Mouse (Mus musculus): ENCODE results near the gene Usp2. TPM values are rescaled to one million over a fixed set of nuclear protein-coding genes. Genes with fewer than 3 reads are reported as not detected.

The Usp2 gene
- total RNA-seq, 1 experiment: 3.9 TPM

DNA sequence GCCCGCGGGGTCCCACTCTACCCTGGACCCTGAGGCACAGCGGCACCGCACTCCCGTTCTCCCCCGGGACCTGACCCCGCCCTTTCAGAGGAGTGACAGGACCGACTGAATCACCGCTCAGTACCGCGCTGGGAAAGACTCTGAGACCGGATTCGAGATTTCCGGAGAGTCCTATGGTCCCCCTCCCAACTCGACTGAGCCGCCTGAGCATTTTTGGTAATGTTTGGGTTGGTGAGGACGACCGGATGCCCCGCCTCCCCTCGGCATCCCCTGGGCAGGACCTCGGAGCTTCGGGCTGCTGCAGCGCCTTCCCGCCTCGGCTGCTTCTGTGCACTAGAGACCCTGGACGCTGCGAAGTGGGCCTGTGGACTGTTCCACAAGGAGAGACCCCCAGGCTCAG lies 63.2 kb downstream of the Usp2 start:
- no peaks in the 10 kb centered on the region for H3K9me3 ChIP-seq (ENCODE audit: control insufficient read depth, insufficient read depth, low read depth, low read length)
- DNase-seq (ENCODE audit: low read depth, low spot score): no peak
- in situ Hi-C loops (cut with MboI; ENCODE audit: low sequenced_read_pairs in 2 of 2, unreplicated experiment in 2 of 2): no loop called here
- peaks cover 13 to 40% of the 10 kb centered on the region in 2 experiments; a peak in 3 of 4 replicates for H3K4me1 ChIP-seq (ENCODE audit: control insufficient read depth in 2 of 2, insufficient read depth in 2 of 2, low read length in 2 of 2, poor library complexity in 1 of 2)
- H3K36me3 ChIP-seq (ENCODE audit: control insufficient read depth, insufficient read depth, low read length, poor library complexity, severe bottlenecking): no peaks in the 10 kb centered on the region
- peak overlapping the region; percentile 58 for H3K9ac ChIP-seq (ENCODE audit: insufficient read depth, low read depth, low read length, poor library complexity, severe bottlenecking)
- TF ChIP-seq MAFK (IDR thresholded peaks at IDR 0.05; ENCODE audit: insufficient read depth, low read depth, low read length) (no peak), HCFC1 (IDR thresholded peaks at IDR 0.05; ENCODE audit: borderline replicate concordance, insufficient read depth, low read length) (no peak), ZNF384 (IDR thresholded peaks at IDR 0.05; ENCODE audit: low read depth, low read length) (no peak), CHD2 (IDR thresholded peaks at IDR 0.05; ENCODE audit: low read depth, low read length) (no peak), ZC3H11A (IDR thresholded peaks at IDR 0.05; ENCODE audit: borderline replicate concordance, low read depth, low read length) (no peak)
- peak overlapping the region; percentile 48 to 56 for H3K4me3 ChIP-seq (ENCODE audit: insufficient read depth in 1 of 2, low read depth in 1 of 2, low read length in 2 of 2, poor library complexity in 1 of 2, severe bottlenecking in 1 of 2)
- H3K27ac ChIP-seq (ENCODE audit: insufficient read depth, low read depth, low read length, poor library complexity, severe bottlenecking): peak overlapping the region; percentile 76; the same call in 1 of the 2 replicates

DNA sequence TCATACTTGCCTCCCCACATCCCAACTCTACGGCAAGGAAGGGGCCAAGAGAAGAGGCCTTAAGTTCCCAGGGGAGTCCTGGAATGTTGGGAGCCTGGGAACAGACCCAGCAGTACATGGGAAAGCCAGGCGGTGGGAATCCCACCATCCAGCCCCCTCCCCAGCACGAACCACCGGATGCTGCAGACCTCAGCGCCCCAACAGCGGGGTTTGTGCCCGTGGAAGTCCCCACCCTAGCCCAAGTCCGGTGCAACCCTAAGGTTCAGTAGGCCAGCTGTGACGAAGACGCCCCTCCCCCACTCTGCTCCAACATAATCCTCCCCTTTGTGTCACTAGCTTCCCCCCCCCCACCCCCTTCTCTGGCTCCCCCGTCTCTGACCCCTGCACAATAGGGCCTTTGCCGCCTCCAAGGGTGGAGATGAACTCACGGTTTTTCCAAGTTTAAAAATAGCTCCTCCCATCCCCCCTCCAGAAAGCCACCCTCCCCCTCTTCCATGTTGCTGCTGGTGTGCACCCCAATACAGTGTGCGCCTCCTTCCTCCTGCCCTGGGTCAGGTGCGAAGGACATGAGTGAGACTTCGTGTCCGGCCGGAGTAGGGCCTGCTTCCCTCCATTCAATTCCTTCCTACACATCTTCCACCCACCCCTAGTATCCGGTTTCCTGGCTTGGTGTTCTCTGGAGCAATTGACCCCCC lies 63.9 kb downstream of the Usp2 start:
- no peak for DNase-seq (ENCODE audit: low read depth, low spot score)
- H3K36me3 ChIP-seq (ENCODE audit: control insufficient read depth, insufficient read depth, low read length, poor library complexity, severe bottlenecking): no peaks in the 10 kb centered on the region
- H3K4me3 ChIP-seq (ENCODE audit: insufficient read depth in 1 of 2, low read depth in 1 of 2, low read length in 2 of 2, poor library complexity in 1 of 2, severe bottlenecking in 1 of 2): peak overlapping the region; percentile 48 to 56
- peak overlapping the region; percentile 3; the same call in 1 of the 2 replicates for H3K27ac ChIP-seq (ENCODE audit: insufficient read depth, low read depth, low read length, poor library complexity, severe bottlenecking)
- H3K4me1 ChIP-seq (ENCODE audit: control insufficient read depth in 2 of 2, insufficient read depth in 2 of 2, low read length in 2 of 2, poor library complexity in 1 of 2): peaks cover 13 to 40% of the 10 kb centered on the region in 2 experiments; a peak in 3 of 4 replicates
- no peaks in the 10 kb centered on the region for H3K9me3 ChIP-seq (ENCODE audit: control insufficient read depth, insufficient read depth, low read depth, low read length)
- no peak for TF ChIP-seq ZC3H11A (IDR thresholded peaks at IDR 0.05; ENCODE audit: borderline replicate concordance, low read depth, low read length)
- TF ChIP-seq ZNF384 (IDR thresholded peaks at IDR 0.05; ENCODE audit: low read depth, low read length): no peak
- no peak for TF ChIP-seq MAFK (IDR thresholded peaks at IDR 0.05; ENCODE audit: insufficient read depth, low read depth, low read length)
- TF ChIP-seq CHD2 (IDR thresholded peaks at IDR 0.05; ENCODE audit: low read depth, low read length): no peak
- TF ChIP-seq HCFC1 (IDR thresholded peaks at IDR 0.05; ENCODE audit: borderline replicate concordance, insufficient read depth, low read length): no peak
- in situ Hi-C loops (cut with MboI; ENCODE audit: low sequenced_read_pairs in 2 of 2, unreplicated experiment in 2 of 2): no loop called here
- H3K9ac ChIP-seq (ENCODE audit: insufficient read depth, low read depth, low read length, poor library complexity, severe bottlenecking): peak overlapping the region; percentile 40; the same call in 1 of the 2 replicates

DNA sequence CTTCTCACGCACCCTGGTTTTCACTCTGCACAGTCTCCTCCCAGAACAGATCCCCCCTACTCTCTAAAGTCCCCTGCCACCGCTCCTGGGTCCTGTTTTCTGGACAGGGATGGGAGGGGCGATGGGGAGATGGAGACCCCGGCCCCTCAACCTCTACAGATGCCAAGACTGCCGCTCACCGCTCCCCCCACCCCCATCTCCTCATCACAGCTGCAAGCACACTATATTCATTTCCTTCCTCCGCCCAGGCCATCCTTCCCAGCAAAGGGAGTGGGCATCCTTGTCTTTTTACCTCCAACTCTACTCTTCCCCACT lies 64.4 kb downstream of the Usp2 start:
- TF ChIP-seq HCFC1 (IDR thresholded peaks at IDR 0.05; ENCODE audit: borderline replicate concordance, insufficient read depth, low read length) (no peak), ZC3H11A (IDR thresholded peaks at IDR 0.05; ENCODE audit: borderline replicate concordance, low read depth, low read length) (no peak), ZNF384 (IDR thresholded peaks at IDR 0.05; ENCODE audit: low read depth, low read length) (no peak), MAFK (IDR thresholded peaks at IDR 0.05; ENCODE audit: insufficient read depth, low read depth, low read length) (no peak), CHD2 (IDR thresholded peaks at IDR 0.05; ENCODE audit: low read depth, low read length) (no peak)
- no peak for DNase-seq (ENCODE audit: low read depth, low spot score)
- Histone ChIP-seq H3K9ac (ENCODE audit: insufficient read depth, low read depth, low read length, poor library complexity, severe bottlenecking) (no peak overlapping the region), H3K4me1 (ENCODE audit: control insufficient read depth in 2 of 2, insufficient read depth in 2 of 2, low read length in 2 of 2, poor library complexity in 1 of 2) (peaks cover 11 to 42% of the 10 kb centered on the region in 2 experiments; a peak in 3 of 4 replicates), H3K4me3 (ENCODE audit: insufficient read depth in 1 of 2, low read depth in 1 of 2, low read length in 2 of 2, poor library complexity in 1 of 2, severe bottlenecking in 1 of 2) (no peak overlapping the region), H3K36me3 (ENCODE audit: control insufficient read depth, insufficient read depth, low read length, poor library complexity, severe bottlenecking) (no peaks in the 10 kb centered on the region), H3K27ac (ENCODE audit: insufficient read depth, low read depth, low read length, poor library complexity, severe bottlenecking) (no peak overlapping the region), H3K9me3 (ENCODE audit: control insufficient read depth, insufficient read depth, low read depth, low read length) (no peaks in the 10 kb centered on the region)
- in situ Hi-C loops (cut with MboI; ENCODE audit: low sequenced_read_pairs in 2 of 2, unreplicated experiment in 2 of 2): no loop called here

- no peaks in the 10 kb centered on the region; the same call in none of the 2 replicates for H3K36me3 ChIP-seq (ENCODE audit: control insufficient read depth, insufficient read depth, low read length, poor library complexity, severe bottlenecking)
- in situ Hi-C loops (cut with MboI; ENCODE audit: low sequenced_read_pairs in 2 of 2, unreplicated experiment in 2 of 2): no loop called here
- TF ChIP-seq ZC3H11A (IDR thresholded peaks at IDR 0.05; ENCODE audit: borderline replicate concordance, low read depth, low read length): no peak
- TF ChIP-seq ZNF384 (IDR thresholded peaks at IDR 0.05; ENCODE audit: low read depth, low read length): no peak
- TF ChIP-seq MAFK (IDR thresholded peaks at IDR 0.05; ENCODE audit: insufficient read depth, low read depth, low read length): no peak
- no peak for TF ChIP-seq CHD2 (IDR thresholded peaks at IDR 0.05; ENCODE audit: low read depth, low read length)
- no peak for TF ChIP-seq HCFC1 (IDR thresholded peaks at IDR 0.05; ENCODE audit: borderline replicate concordance, insufficient read depth, low read length)
- no peak for DNase-seq (ENCODE audit: low read depth, low spot score)
- H3K27ac ChIP-seq (ENCODE audit: insufficient read depth, low read depth, low read length, poor library complexity, severe bottlenecking): no peak overlapping the region
- H3K9ac ChIP-seq (ENCODE audit: insufficient read depth, low read depth, low read length, poor library complexity, severe bottlenecking): no peak overlapping the region
- no peak overlapping the region for H3K4me3 ChIP-seq (ENCODE audit: insufficient read depth in 1 of 2, low read depth in 1 of 2, low read length in 2 of 2, poor library complexity in 1 of 2, severe bottlenecking in 1 of 2)
- H3K9me3 ChIP-seq (ENCODE audit: control insufficient read depth, insufficient read depth, low read depth, low read length): no peaks in the 10 kb centered on the region
- H3K4me1 ChIP-seq (ENCODE audit: control insufficient read depth in 2 of 2, insufficient read depth in 2 of 2, low read length in 2 of 2, poor library complexity in 1 of 2): peaks cover 9 to 44% of the 10 kb centered on the region in 2 experiments; a peak in 3 of 4 replicates
These were observed 65.4 kb downstream of the Usp2 start for GRCm38 (mm10) chr9:44132200-44132599.
